Mouse (Mus musculus) right cerebral cortex, postnatal 10 days (tissue): ENCODE results near the gene Gpsm2.
"Not testable (repeated sequence)": the region's sequence is repeated elsewhere in the genome, so short reads cannot be mapped to it uniquely, and the experiment has no call there.

ENCODE experiments used
- DNase-seq, 2 experiments: peaks; one replicate each; pipeline ENCODE4 v3.0.0; 2021; ENCODE audit warnings: low spot score in 2 of 2

Gpsm2 gene

DNA sequence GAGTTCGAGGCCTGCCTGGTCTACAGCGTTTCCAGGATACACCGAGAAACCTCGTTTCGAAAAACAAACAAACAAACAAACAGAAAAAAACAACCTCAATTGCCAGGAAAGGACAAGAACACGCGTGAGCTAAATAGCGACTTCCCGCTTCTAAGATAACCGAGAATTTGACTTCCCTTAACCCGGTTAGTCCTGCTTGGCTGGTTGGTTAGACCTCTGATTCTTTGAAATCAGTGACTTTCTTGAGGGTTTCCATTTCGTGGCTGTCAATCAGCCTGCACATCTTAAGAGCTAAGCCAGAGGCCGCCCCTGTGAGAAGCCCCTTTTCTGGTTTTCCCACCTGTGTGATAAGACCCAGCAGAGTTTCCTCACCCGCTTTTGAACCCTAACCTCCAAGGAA is 67.5 kb downstream of the Gpsm2 start:
- no peak for DNase-seq

DNA sequence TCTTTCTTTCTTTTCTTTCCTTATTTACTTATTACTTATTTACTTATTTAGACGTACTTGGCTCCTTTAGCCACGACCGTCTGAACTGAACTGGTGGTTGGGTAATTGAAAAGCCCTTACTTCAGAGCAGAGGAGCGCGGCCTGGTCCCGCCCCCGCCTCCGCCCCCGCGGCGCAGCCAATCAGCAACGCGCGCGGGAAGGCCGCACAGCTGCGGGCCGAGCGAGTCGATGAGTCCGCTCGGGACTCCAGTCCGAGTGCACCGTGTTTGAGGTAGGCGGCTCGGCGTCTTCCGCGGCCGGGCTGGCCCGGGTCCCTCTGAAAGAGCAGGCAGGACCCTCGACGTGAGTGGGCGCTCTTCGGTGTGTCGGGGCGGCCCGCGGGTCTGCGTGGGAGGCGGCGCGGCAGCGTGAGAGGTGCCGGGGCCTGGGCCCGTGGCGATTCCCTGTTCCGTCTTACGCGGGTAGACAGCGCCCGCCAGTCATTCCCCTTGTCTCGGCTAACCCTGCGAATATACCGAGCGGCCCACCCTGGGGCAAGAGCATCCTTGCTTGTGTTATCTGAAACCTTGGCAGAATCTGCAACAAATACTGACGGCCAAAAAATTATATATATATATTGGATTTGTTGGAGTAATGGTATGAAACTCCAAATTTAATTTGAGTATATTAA is 68.3 kb downstream of the Gpsm2 start, which contains the start of gene Clcc1:
Gene Clcc1, plus strand, starts transcription at position 204 of the 670 bp plus-strand sequence.
- peak; percentile 96 to 97 for DNase-seq

DNA sequence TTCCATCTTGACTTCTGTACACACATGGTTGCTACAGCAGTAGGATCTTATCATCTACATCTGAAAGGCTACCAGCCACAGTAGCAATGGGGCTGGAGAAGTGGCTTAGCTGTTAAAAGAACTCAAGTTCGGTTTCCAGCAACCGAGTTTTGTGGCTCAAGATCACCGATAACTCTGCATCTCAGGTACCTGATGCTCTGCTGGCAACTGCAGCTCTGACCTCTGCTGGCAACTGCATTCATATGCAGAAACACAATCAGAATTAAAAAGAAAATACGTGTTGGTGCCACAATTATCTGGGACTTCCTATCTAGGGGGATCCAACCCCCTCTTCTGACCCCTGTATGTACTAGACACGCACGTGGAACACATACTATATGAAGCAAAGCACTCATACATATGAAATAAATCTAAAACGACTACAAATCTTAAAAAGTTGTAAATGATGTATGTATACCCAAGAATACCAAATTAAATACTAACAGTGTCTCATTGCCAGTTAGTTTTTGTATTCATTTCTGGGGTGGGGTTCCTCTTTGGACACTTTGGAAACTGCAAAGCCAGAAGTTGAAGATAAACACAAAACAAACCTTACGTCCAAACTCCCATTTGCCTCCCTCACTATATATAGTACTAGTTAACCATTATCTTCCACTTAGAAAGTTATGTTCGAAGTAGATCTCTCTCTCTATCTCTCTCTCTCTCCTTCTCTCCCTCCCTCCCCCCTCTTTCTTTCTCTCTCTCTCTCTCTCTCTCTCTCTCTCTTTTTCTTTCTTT is 69.1 kb downstream of the Gpsm2 start:
- no peak for DNase-seq

DNA sequence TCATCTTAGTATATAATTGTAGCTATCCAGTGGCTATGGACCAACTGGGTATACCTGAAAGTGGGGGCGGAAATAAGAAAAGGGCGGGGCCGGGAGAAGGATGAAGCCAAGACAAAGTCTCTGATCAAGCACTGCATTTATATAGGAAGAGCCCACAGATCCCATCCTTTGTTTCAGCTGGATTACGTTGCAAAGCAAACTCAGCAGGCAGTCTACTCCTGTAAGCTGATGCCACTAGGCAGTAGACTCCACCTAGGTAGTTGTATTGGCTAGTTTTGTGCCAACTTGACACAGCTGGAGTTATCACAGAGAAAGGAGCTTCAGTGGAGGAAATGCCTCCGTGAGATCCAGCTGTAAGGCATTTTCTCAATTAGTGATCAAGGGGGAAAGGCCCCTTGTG is 74.4 kb downstream of the Gpsm2 start:
- DNase-seq, result not testable (repeated sequence)

DNA sequence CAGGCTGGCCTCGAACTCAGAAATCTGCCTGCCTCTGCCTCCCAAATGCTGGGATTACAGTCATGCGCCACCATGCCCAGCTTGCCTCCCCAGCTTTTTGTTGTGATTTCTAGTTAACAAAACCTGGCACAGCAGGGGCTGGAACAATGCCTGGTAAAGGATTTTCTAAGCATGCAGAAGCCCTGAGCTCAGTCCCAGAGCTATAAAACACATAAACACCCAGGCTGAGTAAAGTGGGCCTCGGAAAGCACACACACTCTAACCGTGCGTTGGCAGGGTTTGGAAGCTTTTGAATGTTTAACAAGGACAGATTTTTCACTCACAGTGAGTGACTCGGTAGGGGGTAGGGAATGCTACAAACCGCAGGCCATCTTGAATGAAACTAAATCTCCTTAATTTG is 76.1 kb downstream of the Gpsm2 start:
- DNase-seq, result peak; percentile 48 to 58

DNA sequence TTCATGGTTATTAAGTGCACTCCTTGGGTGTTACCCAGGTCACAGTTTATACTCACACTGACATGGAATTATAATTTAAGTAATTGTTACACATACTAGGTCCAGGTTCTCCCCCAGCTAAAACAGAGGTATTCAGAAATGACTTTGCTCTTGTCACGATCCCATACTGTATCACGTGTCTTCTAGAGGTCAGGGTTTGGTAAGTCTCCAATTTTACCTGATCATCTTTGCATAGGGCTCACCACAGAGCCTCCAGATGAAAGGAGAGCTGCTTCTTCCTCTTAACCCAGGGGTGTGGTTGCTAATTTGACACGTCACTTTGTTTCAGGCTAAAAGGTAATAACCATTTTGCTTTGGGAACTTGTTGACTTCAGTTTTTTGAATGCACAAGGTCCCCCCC is 77.3 kb downstream of the Gpsm2 start:
- DNase-seq, result no peak

DNA sequence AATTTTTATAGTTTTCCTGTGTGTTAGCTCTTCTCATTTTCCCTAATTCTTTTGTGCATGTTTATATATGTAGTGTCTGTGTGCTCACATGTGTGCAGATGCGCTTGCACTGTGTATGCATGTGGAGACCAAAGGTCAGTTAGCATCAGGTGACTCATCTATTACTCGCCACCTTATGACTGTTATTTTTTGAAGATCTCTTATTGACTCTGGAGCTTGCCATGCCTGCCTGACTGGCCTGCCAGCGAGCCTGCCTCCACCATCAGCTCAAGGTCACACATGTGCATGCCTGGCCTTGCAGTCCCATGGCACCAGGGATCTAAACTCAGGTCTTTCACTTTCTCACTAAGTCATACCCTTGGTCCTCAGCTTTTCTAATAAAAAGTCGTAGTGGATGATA is 81.1 kb downstream of the Gpsm2 start:
- DNase-seq, result no peak

DNA sequence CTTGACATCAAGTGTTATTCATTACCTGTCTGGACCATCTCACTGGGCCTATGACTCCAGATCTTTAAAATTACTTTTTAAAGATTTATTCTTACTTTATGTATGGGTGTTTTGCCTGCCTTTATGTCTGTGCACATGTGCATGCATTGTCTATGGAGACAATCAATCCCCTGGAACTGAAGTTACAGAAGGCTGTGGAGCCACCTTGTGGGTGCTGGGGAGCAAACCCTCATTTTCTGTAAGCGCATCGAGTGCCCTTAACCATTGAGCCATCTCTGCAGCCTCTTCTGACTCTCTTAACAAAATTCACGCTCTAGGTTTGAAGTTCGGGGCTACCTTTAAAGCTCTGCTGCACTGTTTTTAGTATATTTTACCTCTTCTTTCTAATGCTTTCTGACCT is 82.7 kb downstream of the Gpsm2 start:
- no peak for DNase-seq

DNA sequence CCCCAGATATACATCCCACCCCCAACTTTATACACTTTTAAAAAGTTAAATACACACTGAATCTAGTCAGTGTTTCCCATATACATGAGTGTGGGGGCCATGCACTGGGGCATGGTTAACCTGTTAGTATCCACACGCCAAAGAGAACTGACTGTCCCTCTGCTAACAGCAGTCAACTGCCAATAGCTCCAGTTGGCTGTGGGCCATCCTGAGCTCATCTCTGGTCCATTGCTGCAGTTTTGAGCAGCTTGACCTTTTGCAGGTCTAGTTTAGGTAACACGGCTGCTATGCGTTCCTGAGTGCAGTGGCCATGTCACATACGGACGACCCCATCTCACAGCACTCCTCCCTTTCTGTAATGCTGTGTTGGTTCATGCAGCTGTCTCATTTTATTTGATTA is 87.3 kb downstream of the Gpsm2 start:
- DNase-seq, result no peak
